Mouse (Mus musculus): ENCODE results near the gene Sptssa. TPM values are rescaled to one million over a fixed set of nuclear protein-coding genes. Genes with fewer than 3 reads are reported as not detected.

Gene Sptssa
- total RNA-seq, 2 experiments from 2014 or later: 17.0 to 17.9 TPM

Small RNA genes lying within 50 kb of the gene (microRNA-seq; reads per million reads assigned to microRNA genes)
- gene Mir1892 (ENCODE audit: borderline replicate concordance in 2 of 2): 0 reads per million in 2 experiments

Other genes starting within 250 kb of the Sptssa start
- 10 to 100 TPM; 16.3 to 18.7 TPM for gene Eapp, start 39.3 kb upstream of the Sptssa start, total RNA-seq (2021)
- gene Snx6, start 139.1 kb upstream of the Sptssa start, total RNA-seq (2021): 10 to 100 TPM; 17.2 to 18.6 TPM
- 100 to 1,000 TPM; 511 to 548 TPM for gene Cfl2, start 206.3 kb upstream of the Sptssa start, total RNA-seq (2021)

Data from gastrocnemius, postnatal 25 days (tissue).